Mouse (Mus musculus) kidney, adult 9 months (tissue): Measurements from ENCODE around the gene Lgr6.

Experiments
- DNase-seq: peaks from one replicate; pipeline ENCODE4 v3.0.0; 2022

Gene Lgr6

GRCm38 (mm10) chr1:135011912-135012311 lies 93.2 kb downstream of the Lgr6 start:
- DNase-seq = no peak

- DNase-seq = no peak
These were observed 95.2 kb downstream of the Lgr6 start for GRCm38 (mm10) chr1:135009833-135010232.

GRCm38 (mm10) chr1:135005696-135006095 lies 99.4 kb downstream of the Lgr6 start:
- no peak for DNase-seq

GRCm38 (mm10) chr1:135003346-135003745 lies 101.7 kb downstream of the Lgr6 start:
- DNase-seq = no peak

GRCm38 (mm10) chr1:135000527-135000926 lies 104.5 kb downstream of the Lgr6 start:
- no peak for DNase-seq

- no peak for DNase-seq
These were observed 106.8 kb downstream of the Lgr6 start for GRCm38 (mm10) chr1:134998231-134998630.

- no peak for DNase-seq
These were observed 107.5 kb downstream of the Lgr6 start for GRCm38 (mm10) chr1:134997568-134997967.

- no peak for DNase-seq
These were observed 108.6 kb downstream of the Lgr6 start for GRCm38 (mm10) chr1:134996471-134996870.

GRCm38 (mm10) chr1:134995954-134996353 lies 109.1 kb downstream of the Lgr6 start:
- DNase-seq = no peak

GRCm38 (mm10) chr1:134995437-134995836 lies 109.6 kb downstream of the Lgr6 start:
- DNase-seq = no peak

GRCm38 (mm10) chr1:134994739-134995138 lies 110.3 kb downstream of the Lgr6 start:
- DNase-seq = no peak

- peak; percentile 20 for DNase-seq
These were observed 112.9 kb downstream of the Lgr6 start for GRCm38 (mm10) chr1:134992046-134992645.

GRCm38 (mm10) chr1:134989372-134989771 lies 115.7 kb downstream of the Lgr6 start:
- peak; percentile 78 for DNase-seq

- DNase-seq = no peak
These were observed 117.1 kb downstream of the Lgr6 start for GRCm38 (mm10) chr1:134987962-134988341.

GRCm38 (mm10) chr1:134987173-134987961 lies 117.7 kb downstream of the Lgr6 start:
- DNase-seq = peak; percentile 32

- no peak for DNase-seq
These were observed 132.2 kb downstream of the Lgr6 start for GRCm38 (mm10) chr1:134972920-134973319.

GRCm38 (mm10) chr1:134965430-134965829 lies 139.6 kb downstream of the Lgr6 start:
- DNase-seq = no peak

GRCm38 (mm10) chr1:134962821-134963220 lies 142.3 kb downstream of the Lgr6 start:
- no peak for DNase-seq

GRCm38 (mm10) chr1:134962053-134962803 lies 142.8 kb downstream of the Lgr6 start, which contains the start of gene Ube2t:
Ube2t (plus strand) TSS chr1:134962565.
- peak; percentile 95 for DNase-seq

- no peak for DNase-seq
These were observed 144.4 kb downstream of the Lgr6 start for GRCm38 (mm10) chr1:134960634-134961033.

GRCm38 (mm10) chr1:134955637-134956176 lies 149.4 kb downstream of the Lgr6 start, which contains the start of gene Ppp1r12b:
Ppp1r12b (minus strand) TSS chr1:134955942.
- DNase-seq = peak; percentile 98

GRCm38 (mm10) chr1:134955050-134955636 lies 149.9 kb downstream of the Lgr6 start:
- DNase-seq = peak; percentile 19

GRCm38 (mm10) chr1:134949946-134950345 lies 155.1 kb downstream of the Lgr6 start:
- DNase-seq = no peak
